In genomic region chr17:26244101-26244841, GRCm38 (mm10) we compare ENCODE assay signal across 7 mouse cellular contexts. TPM values are rescaled to one million over a fixed set of nuclear protein-coding genes. Genes with fewer than 3 reads are reported as not detected.
DNase-seq lines count a peak whose midpoint lies in the region; ATAC-seq lines count a peak whose summit lies in the region.

Gene Fam234a, minus strand, starts transcription at chr17:26244242.

- DNase-seq in adrenal gland, postnatal 4 days (ENCODE audit: low spot score in 2 of 2) = peak; percentile 86 to 90
- peak; percentile 96 to 97 for DNase-seq in heart, adult 18-20 months
- DNase-seq in kidney, adult 18-20 months = peak; percentile 93
- peak; percentile 98 for DNase-seq in limb, embryonic 10.5 days (ENCODE audit: low spot score)
- DNase-seq in skeletal muscle tissue, adult 2 months (ENCODE audit: low read depth, low spot score) = peak; percentile 98

- peak within 1 kb of the TSS; percentile 79 for H3K4me3 ChIP-seq in embryonic facial prominence, embryonic 13.5 days
- peak within 1 kb of the TSS; percentile 73 for H3K4me3 ChIP-seq in limb, embryonic 10.5 days
- peak within 1 kb of the TSS; percentile 67 for H3K4me3 ChIP-seq in midbrain, embryonic 12.5 days

- no peaks in the 10 kb centered on the region for H3K36me3 ChIP-seq in embryonic facial prominence, embryonic 13.5 days
- no peaks in the 10 kb centered on the region for H3K36me3 ChIP-seq in limb, embryonic 10.5 days
- no peaks in the 10 kb centered on the region for H3K36me3 ChIP-seq in midbrain, embryonic 12.5 days

- H3K4me2 ChIP-seq in embryonic facial prominence, embryonic 13.5 days = peak within 1 kb of the TSS; percentile 84
- H3K4me2 ChIP-seq in midbrain, embryonic 12.5 days (replicated peaks) = peak within 1 kb of the TSS; percentile 65

- H3K27me3 ChIP-seq in embryonic facial prominence, embryonic 13.5 days = no peaks in the 10 kb centered on the region
- no peaks in the 10 kb centered on the region for H3K27me3 ChIP-seq in limb, embryonic 10.5 days (ENCODE audit: low read depth, poor library complexity, severe bottlenecking)
- H3K27me3 ChIP-seq in midbrain, embryonic 12.5 days = no peaks in the 10 kb centered on the region

- H3K27ac ChIP-seq in embryonic facial prominence, embryonic 13.5 days = peak within 1 kb of the TSS; percentile 78
- peak within 1 kb of the TSS; percentile 81 for H3K27ac ChIP-seq in limb, embryonic 10.5 days
- H3K27ac ChIP-seq in midbrain, embryonic 12.5 days (replicated peaks) = peak within 1 kb of the TSS; percentile 76

- WGBS in embryonic facial prominence, embryonic 13.5 days = 8% methylated on average over 33 of the region's 33 CpGs
- WGBS in limb, embryonic 10.5 days = 10% methylated on average over 33 of the region's 33 CpGs
- 7% methylated on average over 33 of the region's 33 CpGs for WGBS in midbrain, embryonic 12.5 days

- ATAC-seq in embryonic facial prominence, embryonic 13.5 days (ENCODE audit: insufficient number of reproducible peaks, insufficient read depth, low FRiP score, low TSS enrichment, low read depth) = peak; percentile 91
- ATAC-seq in midbrain, embryonic 12.5 days (ENCODE audit: low FRiP score, low read depth) = peak; percentile 98

- H3K9ac ChIP-seq in embryonic facial prominence, embryonic 13.5 days = peak within 1 kb of the TSS; percentile 79
- peak within 1 kb of the TSS; percentile 60 for H3K9ac ChIP-seq in midbrain, embryonic 12.5 days (replicated peaks)

- no peaks in the 10 kb centered on the region for H3K9me3 ChIP-seq in embryonic facial prominence, embryonic 13.5 days
- H3K9me3 ChIP-seq in limb, embryonic 10.5 days (replicated peaks) = no peaks in the 10 kb centered on the region
- no peaks in the 10 kb centered on the region for H3K9me3 ChIP-seq in midbrain, embryonic 12.5 days

- H3K4me1 ChIP-seq in embryonic facial prominence, embryonic 13.5 days = peaks cover 9% of the 10 kb centered on the region
- H3K4me1 ChIP-seq in limb, embryonic 10.5 days = peaks cover 12% of the 10 kb centered on the region; the same call in 1 of the 2 replicates
- H3K4me1 ChIP-seq in midbrain, embryonic 12.5 days = peaks cover 15% of the 10 kb centered on the region

RNA-seq across cellular contexts. Expression of gene Fam234a, which starts in this region (rescaled TPM):
- total RNA-seq in adrenal gland, postnatal 4 days (2021) = 10 to 100 TPM; 90.2 to 99.6 TPM
- polyA plus RNA-seq in embryonic facial prominence, embryonic 13.5 days (2015; fragmentation: Nextera tagmentation; extraction: Ambion mirVana) = 39.1 and 43.1 TPM in 2 replicates
- total RNA-seq in heart, adult 18-20 months (2021) = 100 to 1,000 TPM; 138 TPM
- polyA plus RNA-seq in limb, embryonic 10.5 days (2016; fragmentation: Nextera tagmentation; extraction: Ambion mirVana) = 21.5 and 28.0 TPM in 2 replicates
- polyA plus RNA-seq in midbrain, embryonic 12.5 days (2016; fragmentation: Nextera tagmentation; extraction: Ambion mirVana) = 25.5 and 29.5 TPM in 2 replicates

Comparison
In these comparisons a context has a peak if more than half of its experiments do, and no peak if none do; other contexts are left out.
1. Peak in every context shown above with its lines: DNase-seq, ATAC-seq, H3K4me3 ChIP-seq and H3K27ac ChIP-seq.